Mouse (Mus musculus): ENCODE data around the gene Uba52. TPM values are rescaled to one million over a fixed set of nuclear protein-coding genes. Genes with fewer than 3 reads are reported as not detected.
A peak's percentile ranks its signal among the peaks of the same experiment; 100 is the strongest.

Gene Uba52
- total and polyA plus RNA-seq, 2 experiments from 2014 or later, result 887 to 1,011 TPM

GRCm38 (mm10) chr8:70504291-70504716 lies 6.3 kb downstream of the Uba52 start:
- ATAC-seq (ENCODE audit: insufficient read depth, low read depth) (no peak), DNase-seq (ENCODE audit: low spot score) (no peak)
- Histone ChIP-seq H3K36me3 (replicated peaks; ENCODE audit: control insufficient read depth, insufficient read depth, low read length) (peaks cover 17% of the 10 kb centered on the region), H3K27me3 (ENCODE audit: control insufficient read depth, insufficient read depth, low read length) (peaks cover 37% of the 10 kb centered on the region), H3K4me1 (ENCODE audit: control insufficient read depth, insufficient read depth) (peaks cover 28% of the 10 kb centered on the region), H3K4me3 (ENCODE audit: low read depth, low read length) (no peak overlapping the region), H3K4me2 (ENCODE audit: low read depth, low read length) (no peak overlapping the region), H3K27ac (ENCODE audit: low read depth) (no peak overlapping the region), H3K9ac (replicated peaks; ENCODE audit: low read depth, low read length) (no peak overlapping the region), H3K9me3 (replicated peaks; ENCODE audit: control insufficient read depth, low read length) (no peaks in the 10 kb centered on the region)
- TF ChIP-seq CTCF (IDR thresholded peaks at IDR 0.05; ENCODE audit: low read depth) (no peak), EP300 (IDR thresholded peaks at IDR 0.05; ENCODE audit: low read depth) (no peak)
- 43% methylated on average over 16 of the region's 16 CpGs for WGBS

- Histone ChIP-seq H3K4me2 (ENCODE audit: low read depth, low read length) (no peak overlapping the region; the same call in 1 of the 2 replicates), H3K27ac (ENCODE audit: low read depth) (no peak overlapping the region), H3K36me3 (replicated peaks; ENCODE audit: control insufficient read depth, insufficient read depth, low read length) (peaks cover 10% of the 10 kb centered on the region), H3K27me3 (ENCODE audit: control insufficient read depth, insufficient read depth, low read length) (peaks cover 48% of the 10 kb centered on the region), H3K4me3 (ENCODE audit: low read depth, low read length) (no peak overlapping the region), H3K9me3 (replicated peaks; ENCODE audit: control insufficient read depth, low read length) (no peaks in the 10 kb centered on the region), H3K4me1 (ENCODE audit: control insufficient read depth, insufficient read depth) (peaks cover 20% of the 10 kb centered on the region), H3K9ac (replicated peaks; ENCODE audit: low read depth, low read length) (no peak overlapping the region)
- no peak for TF ChIP-seq EP300 (IDR thresholded peaks at IDR 0.05; ENCODE audit: low read depth)
- TF ChIP-seq CTCF (IDR thresholded peaks at IDR 0.05; ENCODE audit: low read depth), result peak; percentile 81
- ATAC-seq (ENCODE audit: insufficient read depth, low read depth) (peak; percentile 9; the same call in 1 of the 2 replicates), DNase-seq (ENCODE audit: low spot score) (peak; percentile 72)
- 16% methylated on average over 46 of the region's 46 CpGs for WGBS
Observed at GRCm38 (mm10) chr8:70503062-70503750, 7.4 kb downstream of the Uba52 start.

- 35% methylated on average over 12 of the region's 12 CpGs for WGBS
- Histone ChIP-seq H3K9ac (replicated peaks; ENCODE audit: low read depth, low read length) (no peak overlapping the region), H3K4me1 (ENCODE audit: control insufficient read depth, insufficient read depth) (peaks cover 20% of the 10 kb centered on the region), H3K27me3 (ENCODE audit: control insufficient read depth, insufficient read depth, low read length) (peaks cover 51% of the 10 kb centered on the region), H3K36me3 (replicated peaks; ENCODE audit: control insufficient read depth, insufficient read depth, low read length) (peaks cover 3% of the 10 kb centered on the region), H3K4me3 (ENCODE audit: low read depth, low read length) (no peak overlapping the region), H3K27ac (ENCODE audit: low read depth) (no peak overlapping the region), H3K9me3 (replicated peaks; ENCODE audit: control insufficient read depth, low read length) (no peaks in the 10 kb centered on the region), H3K4me2 (ENCODE audit: low read depth, low read length) (peak overlapping the region; percentile 42)
- DNase-seq (ENCODE audit: low spot score) (no peak), ATAC-seq (ENCODE audit: insufficient read depth, low read depth) (no peak)
- no peak for TF ChIP-seq EP300 (IDR thresholded peaks at IDR 0.05; ENCODE audit: low read depth)
- TF ChIP-seq CTCF (IDR thresholded peaks at IDR 0.05; ENCODE audit: low read depth), result no peak
Observed at GRCm38 (mm10) chr8:70502540-70502939, 8.1 kb downstream of the Uba52 start.

GRCm38 (mm10) chr8:70501820-70502529 lies 8.6 kb downstream of the Uba52 start:
- H3K4me3 ChIP-seq (ENCODE audit: low read depth, low read length), result no peak overlapping the region
- H3K36me3 ChIP-seq (replicated peaks; ENCODE audit: control insufficient read depth, insufficient read depth, low read length), result no peaks in the 10 kb centered on the region
- WGBS, result 10% methylated on average over 23 of the region's 23 CpGs
- H3K27me3 ChIP-seq (ENCODE audit: control insufficient read depth, insufficient read depth, low read length), result peaks cover 57% of the 10 kb centered on the region
- no peak for TF ChIP-seq EP300 (IDR thresholded peaks at IDR 0.05; ENCODE audit: low read depth)
- TF ChIP-seq CTCF (IDR thresholded peaks at IDR 0.05; ENCODE audit: low read depth), result no peak
- no peaks in the 10 kb centered on the region for H3K9me3 ChIP-seq (replicated peaks; ENCODE audit: control insufficient read depth, low read length)
- no peak overlapping the region for H3K27ac ChIP-seq (ENCODE audit: low read depth)
- ATAC-seq (ENCODE audit: insufficient read depth, low read depth) (no peak), DNase-seq (ENCODE audit: low spot score) (no peak)
- H3K4me2 ChIP-seq (ENCODE audit: low read depth, low read length), result peak overlapping the region; percentile 42
- H3K4me1 ChIP-seq (ENCODE audit: control insufficient read depth, insufficient read depth), result peaks cover 20% of the 10 kb centered on the region
- H3K9ac ChIP-seq (replicated peaks; ENCODE audit: low read depth, low read length), result no peak overlapping the region

- Histone ChIP-seq H3K9ac (replicated peaks; ENCODE audit: low read depth, low read length) (no peak overlapping the region), H3K27ac (ENCODE audit: low read depth) (no peak overlapping the region), H3K4me1 (ENCODE audit: control insufficient read depth, insufficient read depth) (peaks cover 15% of the 10 kb centered on the region), H3K9me3 (replicated peaks; ENCODE audit: control insufficient read depth, low read length) (no peaks in the 10 kb centered on the region), H3K4me3 (ENCODE audit: low read depth, low read length) (no peak overlapping the region), H3K36me3 (replicated peaks; ENCODE audit: control insufficient read depth, insufficient read depth, low read length) (no peaks in the 10 kb centered on the region), H3K4me2 (ENCODE audit: low read depth, low read length) (no peak overlapping the region), H3K27me3 (ENCODE audit: control insufficient read depth, insufficient read depth, low read length) (peaks cover 70% of the 10 kb centered on the region)
- no peak for ATAC-seq (ENCODE audit: insufficient read depth, low read depth)
- no peak for DNase-seq (ENCODE audit: low spot score)
- TF ChIP-seq CTCF (IDR thresholded peaks at IDR 0.05; ENCODE audit: low read depth), result no peak
- no peak for TF ChIP-seq EP300 (IDR thresholded peaks at IDR 0.05; ENCODE audit: low read depth)
- WGBS, result 12% methylated on average over 37 of the region's 39 CpGs
Observed at GRCm38 (mm10) chr8:70500386-70501301, 10.0 kb downstream of the Uba52 start.

Data from heart, postnatal 0 days (tissue).